In the genomic region with DNA sequence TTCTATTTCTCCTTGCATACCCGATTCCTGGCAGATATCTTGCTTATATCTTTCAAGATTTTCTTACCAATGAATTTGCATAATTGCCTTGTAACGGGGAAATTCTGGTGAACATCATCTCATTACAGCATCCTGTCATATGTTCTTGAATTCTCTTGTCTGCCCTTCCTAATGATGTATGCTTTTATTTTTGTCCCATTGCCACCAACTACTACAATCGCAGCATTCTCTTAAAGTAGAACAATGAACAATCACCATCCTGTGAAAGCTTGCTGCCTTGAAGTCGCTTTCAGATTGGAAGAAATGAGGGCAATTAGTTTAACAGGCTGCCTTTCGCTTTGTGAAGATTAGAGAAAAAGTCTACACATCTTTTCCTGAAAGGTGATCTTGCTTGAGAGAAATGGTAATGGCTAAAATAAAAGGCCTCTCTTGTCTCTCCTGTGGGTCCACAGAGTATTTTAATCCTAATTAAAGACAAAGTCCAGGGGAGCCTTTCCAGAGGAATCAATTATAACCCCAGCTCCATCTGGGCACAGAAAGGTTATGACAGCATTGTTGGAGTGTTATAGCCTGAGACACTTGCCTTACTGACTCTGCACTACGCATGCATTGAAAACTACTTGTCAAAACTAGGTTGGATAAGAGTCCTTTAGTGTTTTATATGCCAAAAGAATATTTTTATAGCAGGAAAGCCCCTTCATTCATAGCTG, we compare ENCODE assay signal across 22 mouse cellular contexts.
DNase-seq lines count a peak whose midpoint lies in the region; ATAC-seq and TF ChIP-seq lines count a peak whose summit lies in the region.
"Had no signal": no experiment of that assay in that cellular context is flagged by ENCODE, and none has a peak within 500 bp of the region (broad histone marks: within the 10 kb centered on the region; RNA-seq: fewer than 3 reads in every experiment).

No protein-coding gene starts in this region.

- no peak overlapping the region for H3K4me2 ChIP-seq in midbrain, embryonic 12.5 days (replicated peaks)
- no peak overlapping the region for H3K4me2 ChIP-seq in forebrain, embryonic 14.5 days (ENCODE audit: low read length)
- no peak overlapping the region for H3K4me2 ChIP-seq in midbrain, postnatal 0 days (ENCODE audit: low read depth, low read length, poor library complexity, severe bottlenecking)
- H3K4me2 ChIP-seq: heart, embryonic 12.5 days; hindbrain, embryonic 14.5 days; kidney, embryonic 15.5 days; limb, embryonic 12.5 days; liver, embryonic 15.5 days; lung, embryonic 14.5 days had no signal

- DNase-seq in midbrain, embryonic 10.5 days (ENCODE audit: low spot score): no peak
- DNase-seq in Muller cell, postnatal 12 days (ENCODE audit: inconsistent ontology term): peak; percentile 73
- DNase-seq in forebrain, embryonic 14.5 days (ENCODE audit: low spot score): peak; percentile 34
- peak; percentile 4 for DNase-seq in midbrain, postnatal 0 days (ENCODE audit: low spot score)
- DNase-seq in heart, postnatal 10 days: no peak
- no peak for DNase-seq in kidney, adult 8-10 months
- no peak for DNase-seq in spleen, adult 12 weeks (ENCODE audit: low spot score)
- DNase-seq: adrenal gland, postnatal 14 days; cerebellum, adult 2 months; cerebellum, postnatal 14 days; gastrocnemius, postnatal 36 days; heart, adult 2 months; kidney, postnatal 25 days; lung, embryonic 14.5 days had no signal

- intact Hi-C loops in heart, postnatal 10 days (cut with DNase I): no loop called here

- TF ChIP-seq CTCF in midbrain, postnatal 0 days (IDR thresholded peaks at IDR 0.05): no peak

- 70% methylated on average over 6 of the region's 6 CpGs for WGBS in midbrain, embryonic 12.5 days
- WGBS in midbrain, embryonic 10.5 days: 82% methylated on average over 6 of the region's 6 CpGs
- WGBS in forebrain, embryonic 14.5 days: 19% methylated on average over 6 of the region's 6 CpGs
- 65% methylated on average over 6 of the region's 6 CpGs for WGBS in midbrain, postnatal 0 days

- no peak overlapping the region for H3K4me3 ChIP-seq in midbrain, embryonic 12.5 days
- H3K4me3 ChIP-seq in midbrain, embryonic 10.5 days: no peak overlapping the region
- H3K4me3 ChIP-seq in forebrain, embryonic 14.5 days (ENCODE audit: low read depth, low read length): no peak overlapping the region
- H3K4me3 ChIP-seq in midbrain, postnatal 0 days (ENCODE audit: low read depth, low read length): no peak overlapping the region
- H3K4me3 ChIP-seq: erythroblast, embryonic 14.5 days; heart, adult 2 months; heart, embryonic 12.5 days; kidney, embryonic 15.5 days; limb, embryonic 12.5 days; liver, embryonic 15.5 days had no signal

- no peak overlapping the region for H3K27ac ChIP-seq in midbrain, embryonic 12.5 days (replicated peaks)
- H3K27ac ChIP-seq in midbrain, embryonic 10.5 days (replicated peaks): no peak overlapping the region
- H3K27ac ChIP-seq in forebrain, embryonic 14.5 days (ENCODE audit: low read depth, low read length): no peak overlapping the region
- H3K27ac ChIP-seq in midbrain, postnatal 0 days (ENCODE audit: low read depth, low read length): no peak overlapping the region
- H3K27ac ChIP-seq: heart, adult 2 months; hindbrain, embryonic 14.5 days; kidney, embryonic 15.5 days; limb, embryonic 12.5 days; liver, embryonic 15.5 days had no signal

- H3K36me3 ChIP-seq in midbrain, embryonic 12.5 days: no peaks in the 10 kb centered on the region
- no peaks in the 10 kb centered on the region for H3K36me3 ChIP-seq in midbrain, embryonic 10.5 days
- no peaks in the 10 kb centered on the region for H3K36me3 ChIP-seq in forebrain, embryonic 14.5 days (ENCODE audit: control insufficient read depth, insufficient read depth, low read length)
- H3K36me3 ChIP-seq in midbrain, postnatal 0 days (ENCODE audit: insufficient read depth, low read length): no peaks in the 10 kb centered on the region
- H3K36me3 ChIP-seq: heart, embryonic 12.5 days; kidney, embryonic 15.5 days; limb, embryonic 12.5 days; liver, embryonic 15.5 days had no signal

- peak; percentile 41 for ATAC-seq in midbrain, embryonic 12.5 days (ENCODE audit: low FRiP score, low read depth)
- ATAC-seq in forebrain, embryonic 14.5 days: peak; percentile 42; the same call in 1 of the 2 replicates
- peak; percentile 72 for ATAC-seq in midbrain, postnatal 0 days (ENCODE audit: low FRiP score)
- ATAC-seq: intestine, postnatal 0 days had no signal

- no peak overlapping the region for H3K9ac ChIP-seq in midbrain, embryonic 12.5 days (replicated peaks)
- H3K9ac ChIP-seq in forebrain, embryonic 14.5 days (ENCODE audit: low read length): no peak overlapping the region
- H3K9ac ChIP-seq in midbrain, postnatal 0 days (replicated peaks; ENCODE audit: low read length, poor library complexity, severe bottlenecking): no peak overlapping the region
- H3K9ac ChIP-seq: heart, embryonic 12.5 days; hindbrain, embryonic 14.5 days; kidney, embryonic 15.5 days; limb, embryonic 12.5 days; liver, embryonic 15.5 days; lung, embryonic 14.5 days had no signal

- no peaks in the 10 kb centered on the region for H3K9me3 ChIP-seq in midbrain, embryonic 12.5 days
- no peaks in the 10 kb centered on the region for H3K9me3 ChIP-seq in midbrain, embryonic 10.5 days (replicated peaks)
- H3K9me3 ChIP-seq in forebrain, embryonic 14.5 days (replicated peaks; ENCODE audit: control insufficient read depth, low read length): no peaks in the 10 kb centered on the region
- H3K9me3 ChIP-seq in midbrain, postnatal 0 days (ENCODE audit: low read length): no peaks in the 10 kb centered on the region
- H3K9me3 ChIP-seq: heart, embryonic 12.5 days; kidney, embryonic 15.5 days; limb, embryonic 12.5 days; liver, embryonic 15.5 days had no signal

- H3K27me3 ChIP-seq in midbrain, embryonic 12.5 days: no peaks in the 10 kb centered on the region
- H3K27me3 ChIP-seq in midbrain, embryonic 10.5 days (ENCODE audit: low read depth, poor library complexity, severe bottlenecking): no peaks in the 10 kb centered on the region
- no peaks in the 10 kb centered on the region for H3K27me3 ChIP-seq in forebrain, embryonic 14.5 days (replicated peaks; ENCODE audit: control insufficient read depth, insufficient read depth, low read length)
- H3K27me3 ChIP-seq in midbrain, postnatal 0 days (ENCODE audit: insufficient read depth, low read length): no peaks in the 10 kb centered on the region
- H3K27me3 ChIP-seq: heart, embryonic 12.5 days; kidney, embryonic 15.5 days; limb, embryonic 12.5 days; liver, embryonic 15.5 days had no signal

- no peaks in the 10 kb centered on the region for H3K4me1 ChIP-seq in midbrain, embryonic 12.5 days
- no peaks in the 10 kb centered on the region for H3K4me1 ChIP-seq in midbrain, embryonic 10.5 days
- no peaks in the 10 kb centered on the region for H3K4me1 ChIP-seq in forebrain, embryonic 14.5 days (ENCODE audit: control insufficient read depth, insufficient read depth, low read length)
- H3K4me1 ChIP-seq in midbrain, postnatal 0 days (ENCODE audit: insufficient read depth, low read length): no peaks in the 10 kb centered on the region
- H3K4me1 ChIP-seq: heart, embryonic 12.5 days; kidney, embryonic 15.5 days; limb, embryonic 12.5 days; liver, embryonic 15.5 days had no signal

Comparison
In these comparisons a context has a peak if more than half of its experiments do, and no peak if none do; other contexts are left out.
1. DNase-seq: peak in Muller cell, postnatal 12 days (single experiment), forebrain, embryonic 14.5 days (single experiment) and midbrain, postnatal 0 days (single experiment); none in midbrain, embryonic 10.5 days (single experiment), heart, postnatal 10 days (0 of 2), kidney, adult 8-10 months (0 of 2) and spleen, adult 12 weeks (single experiment).
2. Peak in every context shown above with its lines, with median percentiles within 50 percentile points of each other: ATAC-seq.